Comparison of ENCODE assay signal across 8 mouse cellular contexts in the genomic region with DNA sequence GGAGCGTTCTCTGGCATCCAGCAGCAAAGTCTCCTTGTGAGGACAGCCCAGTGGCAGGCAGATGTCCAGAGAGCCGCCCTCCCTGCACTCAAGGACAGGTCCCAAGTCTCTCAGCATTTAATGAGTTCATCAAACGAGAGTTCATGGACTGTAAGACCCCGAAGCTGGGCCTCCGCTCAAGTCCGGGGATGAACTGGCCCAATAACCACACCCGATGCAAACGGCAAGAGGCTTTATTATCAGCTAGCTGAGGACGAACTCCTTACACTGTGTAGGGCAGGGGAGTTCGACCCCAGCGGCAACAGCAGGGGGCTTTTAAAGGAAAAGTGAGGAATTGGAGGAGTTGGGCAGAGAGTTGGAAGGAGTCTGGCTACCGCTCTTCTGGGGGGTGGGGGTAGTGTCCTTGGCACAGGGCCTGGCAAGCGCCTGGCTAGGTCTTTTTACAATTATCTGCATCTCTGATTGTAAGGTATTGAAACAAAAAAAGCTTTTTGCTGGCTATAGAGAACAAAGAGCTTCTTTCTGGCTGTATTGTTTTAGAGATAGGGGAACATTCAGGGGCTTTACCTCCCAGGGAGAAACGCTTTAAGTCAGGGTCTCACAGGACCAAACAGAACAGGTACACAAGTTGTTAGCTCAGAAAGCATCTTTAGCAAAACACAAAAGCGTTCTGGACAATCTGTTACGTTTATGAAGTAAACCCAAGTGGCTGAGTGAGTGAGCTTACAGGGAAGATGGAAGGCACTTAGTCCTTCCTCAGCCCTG.
DNase-seq lines count a peak whose midpoint lies in the region; ATAC-seq and TF ChIP-seq lines count a peak whose summit lies in the region.

No protein-coding gene starts in this region.

- TF ChIP-seq CTCF in lung, embryonic 14.5 days (IDR thresholded peaks at IDR 0.05; ENCODE audit: low read depth), result no peak

- peak overlapping the region; percentile 27; the same call in 1 of the 2 replicates for H3K4me2 ChIP-seq in lung, embryonic 14.5 days
- H3K4me2 ChIP-seq in neural tube, embryonic 12.5 days (replicated peaks), result peak overlapping the region; percentile 22

- H3K4me3 ChIP-seq in lung, embryonic 14.5 days (ENCODE audit: low read depth, low read length), result no peak overlapping the region
- no peak overlapping the region for H3K4me3 ChIP-seq in neural tube, embryonic 12.5 days

- 35% methylated on average over 16 of the region's 16 CpGs for WGBS in lung, embryonic 14.5 days
- 18% methylated on average over 16 of the region's 16 CpGs for WGBS in neural tube, embryonic 12.5 days

- DNase-seq in lung, embryonic 14.5 days, result peak; percentile 33
- DNase-seq in lung, adult 18-20 months, result no peak
- peak; percentile 12 for DNase-seq in embryo, embryonic 11 days
- DNase-seq in heart, postnatal 10 days, result peak; percentile 36 to 54
- no peak for DNase-seq in right cerebral cortex, postnatal 25 days
- DNase-seq in frontal cortex, postnatal 14 days (ENCODE audit: low spot score in 2 of 2), result no peak

- no peaks in the 10 kb centered on the region for H3K27me3 ChIP-seq in lung, embryonic 14.5 days (ENCODE audit: insufficient read depth, low read length)
- H3K27me3 ChIP-seq in neural tube, embryonic 12.5 days (replicated peaks), result no peaks in the 10 kb centered on the region

- 0 out of 2 replicates have a peak overlapping the region, but pooled peaks have one; percentile 18 for H3K27ac ChIP-seq in lung, embryonic 14.5 days (ENCODE audit: low read depth)
- H3K27ac ChIP-seq in neural tube, embryonic 12.5 days, result no peak overlapping the region

- intact Hi-C loops in heart, postnatal 10 days (cut with DNase I), result no loop called here

- no peaks in the 10 kb centered on the region for H3K9me3 ChIP-seq in lung, embryonic 14.5 days (ENCODE audit: low read depth, low read length)
- H3K9me3 ChIP-seq in neural tube, embryonic 12.5 days, result no peaks in the 10 kb centered on the region

- ATAC-seq in lung, embryonic 14.5 days (ENCODE audit: insufficient read depth), result no peak
- ATAC-seq in neural tube, embryonic 12.5 days (ENCODE audit: low FRiP score, low read depth), result no peak
- no peak for ATAC-seq in erythroblast, adult 5-6 weeks (replicated peaks; ENCODE audit: low FRiP score, poor library complexity, severe bottlenecking)

- H3K4me1 ChIP-seq in lung, embryonic 14.5 days (ENCODE audit: insufficient read depth), result peaks cover 5% of the 10 kb centered on the region; the same call in 1 of the 2 replicates
- H3K4me1 ChIP-seq in neural tube, embryonic 12.5 days, result peaks cover 8% of the 10 kb centered on the region

- H3K36me3 ChIP-seq in lung, embryonic 14.5 days (ENCODE audit: insufficient read depth), result no peaks in the 10 kb centered on the region
- H3K36me3 ChIP-seq in neural tube, embryonic 12.5 days, result no peaks in the 10 kb centered on the region

- H3K9ac ChIP-seq in lung, embryonic 14.5 days, result no peak overlapping the region
- peak overlapping the region; percentile 21; the same call in 1 of the 2 replicates for H3K9ac ChIP-seq in neural tube, embryonic 12.5 days

Comparison
In these comparisons a context has a peak if more than half of its experiments do, and no peak if none do; other contexts are left out.
1. DNase-seq: peak in lung, embryonic 14.5 days (single experiment), embryo, embryonic 11 days (single experiment) and heart, postnatal 10 days (2 of 2); none in lung, adult 18-20 months (0 of 2), right cerebral cortex, postnatal 25 days (single experiment) and frontal cortex, postnatal 14 days (0 of 2).